Mouse (Mus musculus) T-cell, adult 2 months (primary cell): Measurements from ENCODE around the gene Cep104.

ENCODE experiments used
- DNase-seq: peaks from one replicate; pipeline ENCODE4 v3.0.0; 2022; ENCODE audit warnings: low spot score

Cep104 gene

DNA sequence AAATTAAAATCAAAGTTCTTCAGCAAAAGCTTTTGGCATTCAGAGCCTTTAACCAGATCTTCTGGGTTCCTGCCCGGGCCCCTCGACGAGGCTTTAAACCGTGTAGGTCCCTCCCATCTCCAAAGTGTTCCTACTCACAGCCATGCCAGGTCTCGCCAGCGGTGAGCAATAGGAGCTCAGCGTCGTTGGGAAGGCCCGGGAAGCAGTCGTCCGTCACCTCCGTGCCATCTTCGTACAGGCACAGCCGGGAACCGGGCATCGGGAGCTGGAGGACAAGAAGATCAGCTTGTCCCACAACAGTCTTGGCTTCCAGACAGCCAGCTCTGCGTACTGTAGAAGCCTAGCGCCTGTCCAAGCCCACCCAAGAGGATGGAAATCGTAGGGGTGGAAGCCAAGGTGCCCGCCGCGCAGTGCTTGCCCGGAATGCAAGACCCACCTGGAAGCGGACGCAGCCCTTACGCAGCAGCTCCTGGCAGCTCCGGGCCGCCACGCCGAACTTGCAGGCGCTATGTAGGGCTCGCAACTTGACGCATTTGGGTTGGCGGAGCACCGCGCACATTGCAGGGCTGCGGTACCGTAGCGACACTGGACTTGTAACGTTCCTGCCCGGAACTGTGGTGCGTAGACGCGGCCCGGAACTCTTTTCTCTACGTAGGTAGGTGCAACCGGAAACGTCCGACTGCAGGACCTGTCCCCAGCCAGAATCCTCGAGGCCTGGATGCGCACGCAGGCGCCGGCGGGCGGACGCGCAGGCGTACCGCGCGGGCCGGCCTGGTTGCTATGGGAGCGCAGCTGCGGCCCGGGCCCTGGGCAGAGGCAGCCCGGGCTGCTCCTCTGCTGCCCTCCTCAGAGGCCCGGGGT is at the start of gene Cep104, which contains the start of gene Dffb:
Gene Cep104 (plus strand): TSS at position 764 of the 861 bp plus-strand sequence.
Gene Dffb (minus strand): TSS at position 696 of the 861 bp plus-strand sequence.
- DNase-seq, result peak; percentile 86

DNA sequence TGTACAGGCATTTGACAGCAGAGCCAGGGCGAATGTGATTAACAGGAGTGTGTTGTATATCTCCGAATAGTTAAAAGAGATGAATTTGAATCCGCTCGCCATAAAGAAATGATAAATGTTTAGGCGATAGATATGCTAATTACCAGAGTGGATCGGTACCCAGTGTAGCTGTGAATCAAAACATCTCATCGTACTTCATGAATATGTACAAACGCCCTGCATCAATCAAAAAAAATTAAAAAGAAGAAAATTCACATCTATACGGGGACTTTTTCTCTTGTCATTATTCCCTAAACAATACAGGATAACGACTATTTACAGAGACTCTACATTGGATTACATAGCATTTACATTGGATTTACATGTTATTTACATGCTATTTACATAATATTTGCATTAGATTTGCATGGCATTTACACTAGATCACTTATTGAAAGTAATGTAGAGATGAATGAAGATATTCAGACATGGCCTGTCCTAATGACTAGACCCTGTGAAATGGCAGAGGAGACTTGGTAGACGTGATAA is 46.2 kb upstream of the Cep104 start:
- DNase-seq, result no peak

DNA sequence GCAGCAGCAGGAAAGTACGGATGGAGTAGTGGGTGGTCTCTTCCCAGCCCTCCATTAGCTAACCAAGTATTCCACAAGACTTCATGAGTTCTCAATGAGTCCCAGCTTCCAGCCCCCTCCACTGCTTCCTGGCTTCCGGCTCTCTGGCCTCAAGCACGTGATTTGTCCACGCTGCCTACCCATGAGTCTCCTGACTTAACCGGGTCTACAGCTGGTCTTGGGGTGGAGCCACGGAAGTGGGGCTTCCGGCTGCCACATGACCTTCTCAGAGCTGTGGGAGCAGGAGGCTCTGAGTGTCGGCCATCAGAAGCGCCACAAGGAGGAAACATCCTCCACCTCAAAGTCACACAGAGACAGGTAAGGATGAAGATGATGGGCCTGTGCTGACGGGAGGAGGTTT is 45.6 kb upstream of the Cep104 start:
- DNase-seq, result no peak

DNA sequence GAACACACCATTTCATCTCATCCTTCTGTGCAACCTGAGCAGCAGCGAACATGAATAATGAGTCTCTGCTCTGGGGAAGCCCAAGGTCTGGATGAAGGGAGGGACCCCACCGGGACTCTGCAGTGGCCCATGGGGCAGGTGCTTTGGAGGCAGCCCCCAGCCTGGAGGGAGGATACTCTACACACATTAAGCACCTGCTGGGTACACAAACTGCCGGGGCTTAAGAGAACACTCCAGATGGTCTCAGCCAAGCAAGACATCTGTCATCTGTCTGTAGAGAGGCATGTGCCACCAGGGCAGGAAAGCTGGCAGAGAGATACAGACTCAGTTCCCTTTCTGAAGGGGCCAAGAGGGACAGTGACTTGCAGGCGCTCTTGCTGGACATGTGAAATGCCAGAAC is 45.1 kb upstream of the Cep104 start:
- DNase-seq, result no peak

GRCm38 (mm10) chr4:153943243-153943642 is 31.8 kb upstream of the Cep104 start:
- DNase-seq, result no peak

DNA sequence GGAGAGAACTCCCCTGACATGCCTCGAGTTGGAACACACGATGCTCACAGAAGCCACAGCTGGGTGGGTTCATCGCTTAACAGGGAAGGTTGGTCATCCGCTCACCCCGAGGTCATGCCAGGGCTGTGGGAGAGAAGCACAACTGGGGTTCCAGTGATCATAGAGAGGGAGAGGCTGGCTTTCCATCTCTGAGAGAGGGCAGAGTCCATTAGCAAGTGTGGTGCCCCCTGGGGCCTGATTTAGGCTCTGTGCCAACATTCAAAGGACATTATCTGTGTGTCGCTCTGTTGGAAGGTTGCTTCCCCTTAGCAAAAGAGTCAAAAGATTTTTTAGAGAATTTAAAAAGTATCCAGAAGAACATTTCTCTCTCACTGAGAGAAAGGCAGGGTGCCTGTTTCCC is 30.7 kb upstream of the Cep104 start:
- no peak for DNase-seq

DNA sequence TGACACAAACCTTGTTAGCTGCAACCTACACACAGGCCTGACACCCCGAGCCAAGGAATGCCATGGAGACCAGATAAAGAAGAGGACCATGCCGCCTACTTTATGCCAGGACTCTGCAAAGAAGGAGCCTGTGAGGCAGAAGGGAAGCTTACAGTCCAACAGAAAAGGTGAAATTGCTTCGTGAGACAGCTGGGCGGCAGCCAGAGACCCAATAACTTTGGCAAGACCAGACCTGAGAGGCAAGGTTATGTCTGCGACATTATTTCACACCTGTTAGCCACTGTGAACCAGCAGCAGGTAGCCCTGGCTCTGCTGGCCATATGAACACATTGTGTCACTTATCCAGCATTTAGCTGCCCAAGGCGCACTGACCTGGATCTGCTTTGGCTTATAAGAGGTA is 29.3 kb upstream of the Cep104 start:
- no peak for DNase-seq

DNA sequence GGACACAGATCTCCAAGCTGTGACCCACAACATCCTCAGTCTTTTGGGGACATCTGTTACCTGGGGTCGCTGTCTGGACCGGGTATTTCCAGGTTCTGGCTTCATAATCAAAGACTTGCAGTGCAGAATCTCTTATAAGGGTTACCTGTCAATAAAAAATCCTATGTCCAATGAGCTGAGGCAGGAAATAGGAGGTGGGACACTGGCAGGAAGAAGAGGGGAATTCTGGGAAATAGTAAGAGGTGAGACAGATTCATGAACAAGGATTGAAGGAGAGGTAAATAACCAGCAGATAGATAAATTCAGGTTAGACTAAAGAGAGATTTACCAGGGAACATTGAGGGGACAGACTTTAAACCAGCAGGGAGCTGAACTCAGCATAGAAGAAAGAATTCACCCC is 24.6 kb upstream of the Cep104 start:
- no peak for DNase-seq

- no peak for DNase-seq
Observed at GRCm38 (mm10) chr4:153951150-153951549, 23.8 kb upstream of the Cep104 start.

GRCm38 (mm10) chr4:153951692-153952091 is 23.3 kb upstream of the Cep104 start:
- no peak for DNase-seq

GRCm38 (mm10) chr4:153955651-153956050 is 19.3 kb upstream of the Cep104 start:
- no peak for DNase-seq

- peak; percentile 93 for DNase-seq
Observed at GRCm38 (mm10) chr4:153956569-153957405, 18.2 kb upstream of the Cep104 start, which contains the start of gene A430005L14Rik. Gene A430005L14Rik, plus strand, starts transcription at chr4:153957237.

GRCm38 (mm10) chr4:153957444-153958250 is 17.3 kb upstream of the Cep104 start:
- no peak for DNase-seq

DNA sequence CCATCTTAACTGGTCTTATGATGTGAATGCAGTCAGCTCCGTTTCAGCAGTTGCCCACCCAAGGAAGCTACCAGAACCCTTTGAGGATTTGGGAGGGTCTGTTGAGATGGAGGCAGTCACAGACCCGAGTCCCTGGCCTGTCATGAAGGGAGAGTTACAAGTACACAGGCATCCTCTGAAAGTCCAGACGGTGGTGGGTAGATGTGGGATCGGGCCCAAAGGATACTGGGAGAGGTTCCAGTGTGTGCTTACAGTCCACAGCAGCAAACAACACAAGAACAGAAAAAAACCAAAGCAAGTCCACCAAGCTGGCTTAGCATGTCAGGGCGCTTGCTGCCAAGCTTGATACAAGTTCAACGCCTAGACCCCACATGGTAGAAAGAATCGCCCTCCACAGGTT is 12.4 kb upstream of the Cep104 start:
- no peak for DNase-seq

- DNase-seq, result no peak
Observed at GRCm38 (mm10) chr4:153966651-153967050, 8.3 kb upstream of the Cep104 start.

GRCm38 (mm10) chr4:153967556-153967955 is 7.4 kb upstream of the Cep104 start:
- no peak for DNase-seq

GRCm38 (mm10) chr4:153968063-153968462 is 6.9 kb upstream of the Cep104 start:
- DNase-seq, result no peak

- no peak for DNase-seq
Observed at GRCm38 (mm10) chr4:153975292-153975662, 283 bp downstream of the Cep104 start.

DNA sequence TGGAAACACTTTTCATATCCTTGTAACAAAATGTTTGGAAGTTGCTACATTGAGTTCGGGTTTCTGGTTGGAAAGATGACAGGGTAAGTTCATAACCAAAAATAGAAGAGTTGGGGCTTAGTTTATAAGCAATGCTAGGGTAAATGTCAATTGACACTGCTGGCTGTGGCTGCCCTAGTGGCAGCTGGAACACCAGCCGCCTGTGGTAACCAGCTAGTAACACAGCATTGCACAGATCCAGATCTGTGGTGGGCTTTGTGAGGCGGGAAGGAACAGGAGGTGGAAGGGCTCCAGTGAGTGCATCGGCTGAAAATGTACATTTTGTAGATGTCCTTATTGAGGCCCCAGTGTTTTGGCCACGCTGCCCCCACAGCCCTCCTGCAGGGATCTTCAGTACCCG is 774 bp downstream of the Cep104 start:
- no peak for DNase-seq

DNA sequence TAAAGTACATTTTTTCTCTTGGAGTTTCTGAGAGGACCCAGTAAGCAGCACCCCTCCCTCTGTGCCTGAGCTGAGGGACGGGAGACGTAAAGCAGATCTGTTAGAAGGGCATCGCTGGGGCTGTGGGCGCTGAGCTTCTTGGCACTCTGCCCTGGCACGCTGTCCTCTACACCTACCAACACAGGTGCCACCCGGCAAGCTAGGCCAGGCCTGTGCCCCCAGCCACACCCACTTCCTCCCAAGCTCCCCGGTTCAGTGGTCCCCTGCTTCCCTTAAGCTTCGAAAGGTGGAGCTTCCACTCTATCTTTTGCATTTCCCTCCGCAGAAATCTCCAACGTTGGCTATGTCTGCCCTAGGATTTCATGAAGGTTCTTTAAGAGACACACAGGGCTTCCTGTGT is 4.2 kb downstream of the Cep104 start:
- no peak for DNase-seq

DNA sequence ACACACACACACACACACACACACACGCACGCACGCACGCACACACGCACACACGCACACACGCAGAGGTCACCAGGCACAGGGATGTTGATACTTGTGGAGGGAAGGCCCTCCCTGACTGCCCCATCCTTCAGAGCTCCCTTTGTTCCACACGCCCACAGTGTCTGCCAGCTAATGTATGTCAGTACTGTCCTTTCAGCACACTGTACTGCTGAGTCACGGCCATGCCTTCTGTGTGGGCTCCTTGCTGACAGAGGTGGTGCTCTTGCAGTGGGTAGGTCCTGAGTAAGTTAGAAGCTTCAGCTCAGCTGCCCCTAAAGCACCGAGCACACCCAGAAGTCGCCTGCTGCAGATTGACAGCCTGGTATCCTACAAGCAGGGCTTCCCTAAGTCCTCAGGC is 5.5 kb downstream of the Cep104 start:
- DNase-seq, result no peak

DNA sequence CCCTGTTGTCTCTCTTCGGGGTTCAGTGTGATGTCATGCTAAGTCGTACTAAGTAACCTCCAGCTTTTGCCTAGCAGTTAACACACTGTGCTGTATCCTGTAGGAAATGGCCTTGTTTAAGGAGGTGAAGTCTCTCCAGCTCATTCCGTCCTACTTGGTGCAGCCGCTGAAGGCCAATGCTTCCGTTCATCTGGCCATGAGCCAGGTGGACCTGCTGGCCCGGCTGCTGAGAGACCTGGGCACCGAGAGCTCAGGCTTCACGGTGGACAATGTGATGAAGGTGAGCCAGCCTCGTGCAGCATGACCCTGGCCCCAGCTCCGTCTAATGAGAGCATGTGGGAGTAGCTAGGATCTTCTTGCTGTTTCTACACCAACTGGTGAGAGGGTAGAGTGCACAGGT is 17.7 kb downstream of the Cep104 start:
- no peak for DNase-seq
